In the genomic region with DNA sequence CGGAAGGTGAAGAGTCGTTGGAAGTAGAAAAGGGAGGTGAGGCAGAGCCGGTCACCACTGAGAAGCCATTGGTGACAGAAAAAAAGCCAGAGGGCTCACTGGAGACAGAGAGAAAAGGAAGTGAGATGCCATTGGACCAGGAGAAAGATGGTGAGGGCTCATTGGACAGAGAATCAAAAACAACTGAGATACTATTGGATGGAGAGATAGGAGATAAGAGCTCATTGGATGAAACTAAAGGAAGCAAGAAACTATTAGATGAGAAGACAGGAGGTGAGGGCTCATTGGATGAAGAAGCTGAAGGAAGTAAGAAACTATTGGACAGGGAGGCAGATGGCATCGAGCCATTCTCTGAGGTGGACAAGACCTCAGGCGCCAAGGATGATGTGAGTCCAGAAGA, we compare ENCODE assay signal across 36 mouse cellular contexts. TPM values are rescaled to one million over a fixed set of nuclear protein-coding genes. Genes with fewer than 3 reads are reported as not detected.
DNase-seq lines count a peak whose midpoint lies in the region; ATAC-seq and TF ChIP-seq lines count a peak whose summit lies in the region.
"Had no signal": no experiment of that assay in that cellular context is flagged by ENCODE, and none has a peak within 500 bp of the region (broad histone marks: within the 10 kb centered on the region; RNA-seq: fewer than 3 reads in every experiment).

No protein-coding gene starts in this region.

- 87% methylated on average over 5 of the region's 5 CpGs for WGBS in forebrain, embryonic 13.5 days
- 89% methylated on average over 5 of the region's 5 CpGs for WGBS in midbrain, embryonic 10.5 days
- WGBS in forebrain, postnatal 0 days = 91% methylated on average over 5 of the region's 5 CpGs

- H3K27ac ChIP-seq in ES-E14 (ENCODE audit: insufficient read depth, low read depth, low read length, poor library complexity, severe bottlenecking) = no peak overlapping the region
- no peak overlapping the region for H3K27ac ChIP-seq in forebrain, embryonic 13.5 days
- H3K27ac ChIP-seq in midbrain, embryonic 10.5 days (replicated peaks) = no peak overlapping the region
- no peak overlapping the region for H3K27ac ChIP-seq in forebrain, postnatal 0 days (ENCODE audit: low read depth, low read length)
- H3K27ac ChIP-seq: embryonic facial prominence, embryonic 10.5 days; embryonic facial prominence, embryonic 13.5 days; forebrain, embryonic 12.5 days; gastrocnemius, adult 2 months; hindbrain, embryonic 12.5 days; hindbrain, embryonic 15.5 days had no signal

- in situ Hi-C loops in ES-E14 (cut with MboI; ENCODE audit: low sequenced_read_pairs in 2 of 2, unreplicated experiment in 2 of 2) = no loop called here

- no peaks in the 10 kb centered on the region for H3K9me3 ChIP-seq in ES-E14 (ENCODE audit: control insufficient read depth, insufficient read depth, low read depth, low read length)
- H3K9me3 ChIP-seq in forebrain, embryonic 13.5 days (replicated peaks) = no peaks in the 10 kb centered on the region
- no peaks in the 10 kb centered on the region for H3K9me3 ChIP-seq in midbrain, embryonic 10.5 days (replicated peaks)
- no peaks in the 10 kb centered on the region for H3K9me3 ChIP-seq in forebrain, postnatal 0 days (ENCODE audit: low read length)
- H3K9me3 ChIP-seq: embryonic facial prominence, embryonic 10.5 days; embryonic facial prominence, embryonic 13.5 days; forebrain, embryonic 12.5 days; hindbrain, embryonic 12.5 days; hindbrain, embryonic 15.5 days had no signal

- H3K4me2 ChIP-seq in forebrain, embryonic 13.5 days = no peak overlapping the region
- H3K4me2 ChIP-seq in forebrain, postnatal 0 days (ENCODE audit: low read depth) = no peak overlapping the region
- H3K4me2 ChIP-seq: embryonic facial prominence, embryonic 13.5 days; forebrain, embryonic 12.5 days; heart, embryonic 11.5 days; hindbrain, embryonic 12.5 days; hindbrain, embryonic 15.5 days had no signal

- H3K36me3 ChIP-seq in ES-E14 (ENCODE audit: control insufficient read depth, insufficient read depth, low read length, poor library complexity, severe bottlenecking) = peaks cover 16% of the 10 kb centered on the region
- no peaks in the 10 kb centered on the region for H3K36me3 ChIP-seq in forebrain, embryonic 13.5 days (ENCODE audit: poor library complexity, severe bottlenecking)
- no peaks in the 10 kb centered on the region for H3K36me3 ChIP-seq in midbrain, embryonic 10.5 days
- H3K36me3 ChIP-seq in forebrain, postnatal 0 days (ENCODE audit: insufficient read depth) = no peaks in the 10 kb centered on the region
- H3K36me3 ChIP-seq: embryonic facial prominence, embryonic 10.5 days; embryonic facial prominence, embryonic 13.5 days; forebrain, embryonic 12.5 days; hindbrain, embryonic 12.5 days; hindbrain, embryonic 15.5 days had no signal

- DNase-seq in A20 (ENCODE audit: low read depth, low spot score) (peak; percentile 23), ES-E14 (ENCODE audit: low read depth, low spot score) (no peak), ZHBTc4 (ENCODE audit: low read depth, low spot score) (peak; percentile 53)
- DNase-seq in midbrain, embryonic 10.5 days (ENCODE audit: low spot score) = no peak
- DNase-seq in forebrain, postnatal 0 days = no peak
- DNase-seq: adrenal gland, postnatal 10 days; adrenal gland, postnatal 36 days; cerebellum, adult 11 months; cerebellum, adult 2 months; cerebellum, adult 9-11 months; cerebellum, postnatal 36 days; embryo, embryonic 11 days; gastrocnemius, adult 2 months; gastrocnemius, postnatal 14 days; heart, adult 11 months; kidney, adult 2 months had no signal

- peaks cover 7 to 25% of the 10 kb centered on the region in 2 experiments; a peak in 3 of 4 replicates for H3K4me1 ChIP-seq in ES-E14 (ENCODE audit: control insufficient read depth in 2 of 2, insufficient read depth in 2 of 2, low read length in 2 of 2, poor library complexity in 1 of 2)
- H3K4me1 ChIP-seq in forebrain, embryonic 13.5 days = peaks cover 10% of the 10 kb centered on the region; the same call in 1 of the 2 replicates
- peaks cover 17% of the 10 kb centered on the region for H3K4me1 ChIP-seq in midbrain, embryonic 10.5 days
- H3K4me1 ChIP-seq in forebrain, postnatal 0 days (ENCODE audit: insufficient read depth) = no peaks in the 10 kb centered on the region

- H3K27me3 ChIP-seq in forebrain, embryonic 13.5 days = peaks cover 47% of the 10 kb centered on the region
- peaks cover 54% of the 10 kb centered on the region for H3K27me3 ChIP-seq in midbrain, embryonic 10.5 days (ENCODE audit: low read depth, poor library complexity, severe bottlenecking)
- H3K27me3 ChIP-seq in forebrain, postnatal 0 days (ENCODE audit: insufficient read depth, low read length) = peaks cover 8% of the 10 kb centered on the region; the same call in 1 of the 2 replicates
- H3K27me3 ChIP-seq: Patski had no signal

- H3K9ac ChIP-seq in ES-E14 (ENCODE audit: insufficient read depth, low read depth, low read length, poor library complexity, severe bottlenecking) = no peak overlapping the region
- no peak overlapping the region for H3K9ac ChIP-seq in forebrain, embryonic 13.5 days
- H3K9ac ChIP-seq in forebrain, postnatal 0 days = no peak overlapping the region
- H3K9ac ChIP-seq: embryonic facial prominence, embryonic 13.5 days; forebrain, embryonic 12.5 days; hindbrain, embryonic 12.5 days; hindbrain, embryonic 15.5 days had no signal

- TF ChIP-seq CTCF in forebrain, postnatal 0 days (IDR thresholded peaks at IDR 0.05; ENCODE audit: low read depth) = no peak

- ATAC-seq in forebrain, embryonic 13.5 days = no peak
- no peak for ATAC-seq in forebrain, postnatal 0 days
- ATAC-seq: activated CD4-positive, CD25-positive, alpha-beta regulatory T cell, adult 4 months; forebrain, embryonic 16.5 days; intestine, postnatal 0 days; Patski had no signal

- H3K4me3 ChIP-seq in ES-E14 (ENCODE audit: insufficient read depth in 1 of 2, low read depth in 1 of 2, low read length in 2 of 2, poor library complexity in 1 of 2, severe bottlenecking in 1 of 2) = peak overlapping the region in 1 of 2 experiments; percentile 25; a peak in 1 of 4 replicates
- H3K4me3 ChIP-seq in forebrain, embryonic 13.5 days = no peak overlapping the region
- H3K4me3 ChIP-seq in midbrain, embryonic 10.5 days = no peak overlapping the region
- H3K4me3 ChIP-seq in forebrain, postnatal 0 days (ENCODE audit: low read depth, low read length) = no peak overlapping the region
- H3K4me3 ChIP-seq: embryonic facial prominence, embryonic 10.5 days; embryonic facial prominence, embryonic 13.5 days; erythroblast, embryonic 14.5 days; forebrain, embryonic 12.5 days; gastrocnemius, adult 2 months; hindbrain, embryonic 12.5 days; hindbrain, embryonic 15.5 days had no signal

TF ChIP-seq in ES-E14, 5 proteins besides CTCF, POLR2A, EP300 and RAD21:
- TF ChIP-seq ZC3H11A (IDR thresholded peaks at IDR 0.05; ENCODE audit: borderline replicate concordance, low read depth, low read length) = no peak
- peak; percentile 77 for TF ChIP-seq CHD2 (IDR thresholded peaks at IDR 0.05; ENCODE audit: low read depth, low read length)
TF ChIP-seq in ES-E14: peak in this region for 1.

RNA-seq across cellular contexts. Expression of a gene that starts 8.0 kb away (rescaled TPM):
- total RNA-seq in ES-E14 (2012; rRNA removed) = 25.5 and 29.0 TPM in 2 replicates
- 1.9 and 2.1 TPM in 2 replicates for polyA plus RNA-seq in forebrain, embryonic 13.5 days (2015; fragmentation: Nextera tagmentation; extraction: Ambion mirVana)
- 7.9 and 8.0 TPM in 2 replicates for polyA plus RNA-seq in midbrain, embryonic 10.5 days (2016; fragmentation: Nextera tagmentation; extraction: Ambion mirVana)
- 2.7 and 5.4 TPM in 2 replicates for total RNA-seq in forebrain, postnatal 0 days (2014; rRNA removed)
- 2.8 and 4.3 TPM in 2 replicates for polyA plus RNA-seq in forebrain, postnatal 0 days (2015; fragmentation: Nextera tagmentation; extraction: Ambion mirVana)
- total RNA-seq: hematopoietic stem cell, adult 5-6 weeks had no signal
- polyA plus RNA-seq: erythroblast, embryonic 14.5 days had no signal

RNA-seq across cellular contexts. Expression of a gene that starts 13.1 kb away (rescaled TPM):
- 0.89 and 3.6 TPM in 2 replicates for total RNA-seq in ES-E14 (2012; rRNA removed)
- 0.23 and 0.29 TPM in 2 replicates for polyA plus RNA-seq in forebrain, embryonic 13.5 days (2015; fragmentation: Nextera tagmentation; extraction: Ambion mirVana)
- polyA plus RNA-seq in midbrain, embryonic 10.5 days (2016; fragmentation: Nextera tagmentation; extraction: Ambion mirVana) = 0.17 and 0.21 TPM in 2 replicates
- 0.31 and 0.86 TPM in 2 replicates for total RNA-seq in forebrain, postnatal 0 days (2014; rRNA removed)
- polyA plus RNA-seq in forebrain, postnatal 0 days (2015; fragmentation: Nextera tagmentation; extraction: Ambion mirVana) = 0.29 and 0.45 TPM in 2 replicates

RNA-seq across cellular contexts. Expression of a gene that starts 15.5 kb away (rescaled TPM):
- 7.3 and 26.6 TPM in 2 replicates for total RNA-seq in ES-E14 (2012; rRNA removed)
- polyA plus RNA-seq in forebrain, embryonic 13.5 days (2015; fragmentation: Nextera tagmentation; extraction: Ambion mirVana) = not detected in 2 replicates
- 0.20 TPM in 1 of 2 replicates, not detected in the other for polyA plus RNA-seq in midbrain, embryonic 10.5 days (2016; fragmentation: Nextera tagmentation; extraction: Ambion mirVana)
- total RNA-seq in forebrain, postnatal 0 days (2014; rRNA removed) = 0.33 TPM in 1 of 2 replicates, not detected in the other
- polyA plus RNA-seq in forebrain, postnatal 0 days (2015; fragmentation: Nextera tagmentation; extraction: Ambion mirVana) = not detected in 2 replicates
- total RNA-seq: adrenal gland, postnatal 36 days; gastrocnemius, adult 2 months; gastrocnemius, postnatal 14 days; gastrocnemius, postnatal 4 days; heart, adult 8-10 months; heart, postnatal 25 days; hematopoietic stem cell, adult 5-6 weeks had no signal
- polyA plus RNA-seq: cortical plate, adult 2 months; embryonic facial prominence, embryonic 10.5 days; embryonic facial prominence, embryonic 13.5 days; erythroblast, embryonic 14.5 days; forebrain, embryonic 12.5 days; forebrain, embryonic 16.5 days; frontal cortex, adult 2 months; heart, embryonic 11.5 days; heart, embryonic 14.5 days; heart, postnatal 0 days; hindbrain, embryonic 12.5 days; intestine, postnatal 0 days; Patski had no signal

RNA-seq across cellular contexts. Expression of a gene that starts 17.3 kb away (rescaled TPM):
- 4.6 and 9.1 TPM in 2 replicates for total RNA-seq in ES-E14 (2012; rRNA removed)
- polyA plus RNA-seq in forebrain, embryonic 13.5 days (2015; fragmentation: Nextera tagmentation; extraction: Ambion mirVana) = 0.37 TPM in 1 of 2 replicates, not detected in the other
- 0.20 and 0.67 TPM in 2 replicates for polyA plus RNA-seq in midbrain, embryonic 10.5 days (2016; fragmentation: Nextera tagmentation; extraction: Ambion mirVana)
- not detected in 2 replicates for total RNA-seq in forebrain, postnatal 0 days (2014; rRNA removed)
- 0.38 and 1.2 TPM in 2 replicates for polyA plus RNA-seq in forebrain, postnatal 0 days (2015; fragmentation: Nextera tagmentation; extraction: Ambion mirVana)
- total RNA-seq: adrenal gland, postnatal 36 days; hematopoietic stem cell, adult 5-6 weeks had no signal
- polyA plus RNA-seq: embryonic facial prominence, embryonic 10.5 days; embryonic facial prominence, embryonic 13.5 days; erythroblast, embryonic 14.5 days; forebrain, embryonic 12.5 days; forebrain, embryonic 16.5 days; hindbrain, embryonic 12.5 days had no signal

RNA-seq across cellular contexts. Expression of a gene that starts 28.0 kb away (rescaled TPM):
- 1.2 and 1.8 TPM in 2 replicates for total RNA-seq in ES-E14 (2012; rRNA removed)
- polyA plus RNA-seq in forebrain, embryonic 13.5 days (2015; fragmentation: Nextera tagmentation; extraction: Ambion mirVana) = 1.00 and 1.2 TPM in 2 replicates
- polyA plus RNA-seq in midbrain, embryonic 10.5 days (2016; fragmentation: Nextera tagmentation; extraction: Ambion mirVana) = 0.68 and 0.99 TPM in 2 replicates
- total RNA-seq in forebrain, postnatal 0 days (2014; rRNA removed) = 0.15 and 0.81 TPM in 2 replicates
- polyA plus RNA-seq in forebrain, postnatal 0 days (2015; fragmentation: Nextera tagmentation; extraction: Ambion mirVana) = 0.36 and 0.86 TPM in 2 replicates
- total RNA-seq: gastrocnemius, postnatal 14 days had no signal
- polyA plus RNA-seq: frontal cortex, adult 2 months had no signal

Comparison
In these comparisons a context has a peak if more than half of its experiments do, and no peak if none do; other contexts are left out.
1. DNase-seq: peak in A20 (single experiment) and ZHBTc4 (single experiment); none in ES-E14 (single experiment), midbrain, embryonic 10.5 days (single experiment) and forebrain, postnatal 0 days (single experiment).